Mouse (Mus musculus) layer of hippocampus, adult 18-20 months (tissue): ENCODE data around the gene Smarcd2. TPM values are rescaled to one million over a fixed set of nuclear protein-coding genes. Genes with fewer than 3 reads are reported as not detected.

ENCODE experiments used
- DNase-seq, 2 experiments: peaks; one replicate each; pipeline ENCODE4 v3.0.0; 2022; ENCODE audit warnings: low spot score in 2 of 2
- long read RNA-seq: library from polyadenylated mRNA; stranded (forward); transcript quantifications from one replicate; pipeline ENCODE4 v2.0.0, GENCODE M21; 2021
- total RNA-seq, 2 experiments: library from RNA; stranded (reverse); gene quantifications; 2 replicates each; pipeline ENCODE4 v1.2.3; 2021

Smarcd2 gene
- 10 to 100 TPM; 23.9 to 26.3 TPM for total RNA-seq
- long read RNA-seq, transcript Smarcd2-201 (13 exons, 2,747 nt), result major isoform, 18 of 24 reads
- long read RNA-seq, partial matches to known transcripts, result 1 of 24 reads
- long read RNA-seq, other reads (novel, unspliced or antisense), result 2 of 24 reads

- DNase-seq, result peak; percentile 99
These were observed at the start of gene Smarcd2 for GRCm38 (mm10) chr11:106272644-106273310. Gene Smarcd2, minus strand, starts transcription at chr11:106272972.

GRCm38 (mm10) chr11:106318406-106319366 lies 45.9 kb upstream of the Smarcd2 start:
- no peak for DNase-seq

GRCm38 (mm10) chr11:106317801-106318200 lies 45.0 kb upstream of the Smarcd2 start:
- no peak for DNase-seq

GRCm38 (mm10) chr11:106316416-106316815 lies 43.6 kb upstream of the Smarcd2 start:
- DNase-seq, result no peak

- no peak for DNase-seq
These were observed 41.6 kb upstream of the Smarcd2 start, which contains the start of gene Cd79b for GRCm38 (mm10) chr11:106314333-106314812. Gene Cd79b, minus strand, starts transcription at chr11:106314762.

GRCm38 (mm10) chr11:106313533-106313932 lies 40.8 kb upstream of the Smarcd2 start:
- no peak for DNase-seq

- no peak for DNase-seq
These were observed 37.4 kb upstream of the Smarcd2 start for GRCm38 (mm10) chr11:106310123-106310522.

GRCm38 (mm10) chr11:106308162-106308561 lies 35.4 kb upstream of the Smarcd2 start:
- DNase-seq, result no peak

GRCm38 (mm10) chr11:106307432-106307831 lies 34.7 kb upstream of the Smarcd2 start:
- no peak for DNase-seq

- no peak for DNase-seq
These were observed 34.0 kb upstream of the Smarcd2 start for GRCm38 (mm10) chr11:106306758-106307157.

- DNase-seq, result no peak
These were observed 33.3 kb upstream of the Smarcd2 start for GRCm38 (mm10) chr11:106306065-106306385.

GRCm38 (mm10) chr11:106305348-106306064 lies 32.7 kb upstream of the Smarcd2 start:
- DNase-seq, result no peak

GRCm38 (mm10) chr11:106302634-106303033 lies 29.9 kb upstream of the Smarcd2 start:
- DNase-seq, result peak in 1 of 2 experiments; percentile 48

- DNase-seq, result no peak
These were observed 29.0 kb upstream of the Smarcd2 start, which contains the start of gene Gh for GRCm38 (mm10) chr11:106301765-106302164. Gene Gh, minus strand, starts transcription at chr11:106301865.

GRCm38 (mm10) chr11:106291861-106292260 lies 19.1 kb upstream of the Smarcd2 start:
- peak in 1 of 2 experiments; percentile 20 for DNase-seq

GRCm38 (mm10) chr11:106290376-106290775 lies 17.6 kb upstream of the Smarcd2 start:
- DNase-seq, result no peak

- no peak for DNase-seq
These were observed 16.6 kb upstream of the Smarcd2 start for GRCm38 (mm10) chr11:106289369-106289768.

GRCm38 (mm10) chr11:106286987-106287386 lies 14.2 kb upstream of the Smarcd2 start:
- no peak for DNase-seq

- no peak for DNase-seq
These were observed 13.4 kb upstream of the Smarcd2 start for GRCm38 (mm10) chr11:106286206-106286605.

GRCm38 (mm10) chr11:106284126-106284525 lies 11.4 kb upstream of the Smarcd2 start:
- DNase-seq, result no peak

GRCm38 (mm10) chr11:106283371-106283770 lies 10.6 kb upstream of the Smarcd2 start:
- no peak for DNase-seq
